In the genomic region with DNA sequence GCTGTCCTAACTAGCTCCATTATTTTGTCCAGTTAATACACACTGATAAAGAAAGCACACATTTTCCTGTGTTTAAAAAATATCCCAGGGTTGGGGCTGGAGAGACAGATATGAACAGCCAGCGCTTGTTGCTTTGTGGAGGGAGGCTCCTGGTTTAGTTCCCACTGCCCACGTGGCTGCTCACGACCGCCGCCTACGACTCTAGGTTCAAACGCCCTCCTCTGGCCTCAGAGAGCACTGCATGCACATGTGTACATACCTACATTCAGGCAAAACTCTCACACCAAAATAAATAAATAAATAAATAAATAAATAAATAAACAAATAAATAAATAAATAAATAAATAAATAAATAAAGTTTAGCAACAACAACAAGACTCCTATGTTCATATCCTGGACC, we compare ENCODE assay signal across 24 mouse cellular contexts.
DNase-seq lines count a peak whose midpoint lies in the region; TF ChIP-seq lines count a peak whose summit lies in the region.
"Had no signal": no experiment of that assay in that cellular context is flagged by ENCODE, and none has a peak within 500 bp of the region (broad histone marks: within the 10 kb centered on the region; RNA-seq: fewer than 3 reads in every experiment).

No protein-coding gene starts in this region.

- TF ChIP-seq CTCF in testis, adult 2 months (IDR thresholded peaks at IDR 0.05; ENCODE audit: control insufficient read depth, insufficient read depth, insufficient replicate concordance, low read depth, low read length), result peak; percentile 20; the same call in 1 of the 2 replicates
- no peak for TF ChIP-seq CTCF in cerebellum, adult 2 months (IDR thresholded peaks at IDR 0.05; ENCODE audit: borderline replicate concordance, insufficient read depth, low read depth, low read length)

- H3K4me1 ChIP-seq in testis, adult 2 months (ENCODE audit: control insufficient read depth, insufficient read depth, low read length), result no peaks in the 10 kb centered on the region
- no peaks in the 10 kb centered on the region for H3K4me1 ChIP-seq in cerebellum, adult 2 months (ENCODE audit: control insufficient read depth, insufficient read depth, low read length)

- H3K27ac ChIP-seq in testis, adult 2 months (ENCODE audit: control insufficient read depth, insufficient read depth, low read depth, low read length), result no peak overlapping the region
- no peak overlapping the region for H3K27ac ChIP-seq in cerebellum, adult 2 months (ENCODE audit: insufficient read depth, low read length)
- H3K27ac ChIP-seq: embryonic facial prominence, embryonic 12.5 days; embryonic facial prominence, embryonic 15.5 days; gastrocnemius, adult 2 months; heart, embryonic 13.5 days; hindbrain, embryonic 12.5 days; hindbrain, embryonic 15.5 days; intestine, embryonic 15.5 days had no signal

- 92% methylated on average over 7 of the region's 7 CpGs for WGBS in cerebellum, adult 2 months

- H3K36me3 ChIP-seq in testis, adult 2 months (ENCODE audit: control insufficient read depth, insufficient read depth, low read length), result no peaks in the 10 kb centered on the region
- H3K36me3 ChIP-seq: embryonic facial prominence, embryonic 12.5 days; embryonic facial prominence, embryonic 15.5 days; heart, embryonic 13.5 days; hindbrain, embryonic 12.5 days; hindbrain, embryonic 15.5 days; intestine, embryonic 15.5 days had no signal

- no peaks in the 10 kb centered on the region for H3K27me3 ChIP-seq in testis, adult 2 months (ENCODE audit: control insufficient read depth, insufficient read depth, low read length)
- no peaks in the 10 kb centered on the region for H3K27me3 ChIP-seq in cerebellum, adult 2 months (ENCODE audit: control insufficient read depth, insufficient read depth, low read length)
- H3K27me3 ChIP-seq: embryonic facial prominence, embryonic 12.5 days; embryonic facial prominence, embryonic 15.5 days; heart, embryonic 13.5 days; hindbrain, embryonic 12.5 days; hindbrain, embryonic 15.5 days; intestine, embryonic 15.5 days had no signal

- DNase-seq in testis, postnatal 10 days (ENCODE audit: low spot score), result no peak
- DNase-seq in ES-CJ7 (ENCODE audit: low read depth, low spot score) (peak; percentile 58), ZHBTc4 (ENCODE audit: low read depth, low spot score) (peak; percentile 78)
- DNase-seq in thymus, adult 18-20 months, result no peak
- DNase-seq in cerebellum, adult 2 months, result no peak
- DNase-seq: adrenal gland, adult 2 months; adrenal gland, postnatal 14 days; cerebellum, adult 18-20 months; cerebellum, adult 9-11 months; cerebellum, postnatal 25 days; forebrain, postnatal 0 days; gastrocnemius, adult 2 months; gastrocnemius, postnatal 14 days; heart, adult 18-20 months; heart, postnatal 14 days; heart, postnatal 4 days; kidney, adult 11 months had no signal

- H3K4me3 ChIP-seq in testis, adult 2 months (ENCODE audit: control insufficient read depth, low read depth, low read length), result no peak overlapping the region
- no peak overlapping the region for H3K4me3 ChIP-seq in cerebellum, adult 2 months (replicated peaks; ENCODE audit: insufficient read depth, low read depth, low read length)
- H3K4me3 ChIP-seq: embryonic facial prominence, embryonic 12.5 days; embryonic facial prominence, embryonic 15.5 days; gastrocnemius, adult 2 months; heart, embryonic 13.5 days; hindbrain, embryonic 12.5 days; hindbrain, embryonic 15.5 days; intestine, embryonic 15.5 days had no signal

- TF ChIP-seq POLR2A in testis, adult 2 months (IDR thresholded peaks at IDR 0.05; ENCODE audit: control insufficient read depth, low read depth, low read length), result no peak
- no peak for TF ChIP-seq POLR2A in cerebellum, adult 2 months (IDR thresholded peaks at IDR 0.05; ENCODE audit: borderline replicate concordance, insufficient read depth, low read length)

Comparison
In these comparisons a context has a peak if more than half of its experiments do, and no peak if none do; other contexts are left out.
1. DNase-seq: peak in ES-CJ7 (single experiment) and ZHBTc4 (single experiment); none in testis, postnatal 10 days (single experiment), thymus, adult 18-20 months (0 of 2) and cerebellum, adult 2 months (0 of 2).